Mouse (Mus musculus): ENCODE measurements around the gene Zgpat. TPM values are rescaled to one million over a fixed set of nuclear protein-coding genes. Genes with fewer than 3 reads are reported as not detected.

The Zgpat gene
- total RNA-seq, 4 experiments from 2014 or later = 69.8 to 88.2 (median 76.7) TPM

DNA sequence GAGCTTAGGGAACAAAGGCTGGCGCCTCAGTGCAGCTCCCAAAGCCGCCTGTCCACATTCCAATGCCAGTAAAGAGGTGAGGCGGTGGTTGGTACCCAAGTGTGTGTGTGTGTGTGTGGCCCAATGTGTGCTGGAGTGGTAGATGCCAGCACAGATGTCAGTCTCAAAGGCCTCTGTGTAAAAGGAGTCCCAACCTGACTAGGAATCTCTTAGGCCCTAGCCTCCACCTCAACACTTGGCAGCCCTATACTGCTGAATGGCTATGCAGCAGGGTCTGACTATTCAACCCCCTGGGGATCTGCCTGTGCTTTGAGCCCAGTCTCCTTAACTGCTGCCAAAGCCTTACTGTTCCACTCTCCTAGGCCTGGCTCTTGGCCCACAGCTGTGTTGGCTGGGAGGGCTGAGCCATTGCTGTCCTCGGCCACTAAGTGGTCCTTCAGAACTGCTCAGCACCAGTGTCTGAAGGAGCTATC lies 20.2 kb downstream of the Zgpat start:
- DNase-seq (ENCODE audit: low spot score in 2 of 2) = no peak

DNA sequence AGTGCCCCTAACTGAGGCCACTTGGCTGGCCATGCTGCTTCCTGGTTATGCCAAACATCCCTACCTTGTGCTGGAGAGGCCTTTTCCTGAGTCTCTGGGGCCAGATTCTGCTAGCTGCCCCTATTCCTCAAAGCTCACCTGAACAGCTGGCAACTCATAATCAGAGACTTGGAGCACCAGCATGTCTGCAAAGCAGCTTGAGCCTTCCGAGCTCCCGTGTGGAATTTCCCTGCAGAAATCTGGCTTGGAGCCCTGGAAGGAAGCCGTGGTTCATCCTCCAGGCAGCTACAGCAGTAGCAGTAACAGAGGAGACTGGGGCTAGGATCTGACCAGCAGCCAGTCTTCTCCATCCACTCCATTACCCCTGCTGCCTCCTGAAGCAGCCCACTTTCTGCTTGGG lies 21.2 kb downstream of the Zgpat start:
- DNase-seq (ENCODE audit: low spot score in 2 of 2) = peak; percentile 52 to 66

DNA sequence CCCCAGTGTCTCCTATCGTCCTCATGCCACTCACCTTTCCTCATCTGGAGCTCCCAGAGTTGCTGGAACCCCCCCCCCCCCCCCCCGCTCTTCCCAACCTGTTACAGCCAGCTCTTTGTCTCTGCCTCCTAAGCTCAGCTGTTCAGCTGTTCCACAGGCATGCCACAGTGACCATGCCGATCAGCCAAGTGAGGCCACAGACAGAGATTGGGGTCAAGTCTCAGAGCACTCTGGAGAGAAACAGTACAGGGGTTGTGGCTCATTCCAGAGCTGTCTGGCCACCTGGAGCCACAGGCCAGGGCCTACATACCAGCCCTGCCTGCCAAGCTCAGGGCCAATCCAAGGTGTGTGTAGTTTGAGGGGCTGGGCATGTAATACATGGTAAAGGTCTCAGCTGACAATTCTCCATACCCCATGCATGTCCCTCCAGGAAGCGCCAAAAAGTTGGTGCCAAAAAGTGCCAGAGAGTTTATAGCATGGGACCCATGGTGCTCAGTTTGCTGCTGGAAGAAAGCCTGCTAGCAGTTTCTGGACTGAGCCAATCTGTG lies 22.0 kb downstream of the Zgpat start:
- DNase-seq (ENCODE audit: low spot score in 2 of 2) = no peak

DNA sequence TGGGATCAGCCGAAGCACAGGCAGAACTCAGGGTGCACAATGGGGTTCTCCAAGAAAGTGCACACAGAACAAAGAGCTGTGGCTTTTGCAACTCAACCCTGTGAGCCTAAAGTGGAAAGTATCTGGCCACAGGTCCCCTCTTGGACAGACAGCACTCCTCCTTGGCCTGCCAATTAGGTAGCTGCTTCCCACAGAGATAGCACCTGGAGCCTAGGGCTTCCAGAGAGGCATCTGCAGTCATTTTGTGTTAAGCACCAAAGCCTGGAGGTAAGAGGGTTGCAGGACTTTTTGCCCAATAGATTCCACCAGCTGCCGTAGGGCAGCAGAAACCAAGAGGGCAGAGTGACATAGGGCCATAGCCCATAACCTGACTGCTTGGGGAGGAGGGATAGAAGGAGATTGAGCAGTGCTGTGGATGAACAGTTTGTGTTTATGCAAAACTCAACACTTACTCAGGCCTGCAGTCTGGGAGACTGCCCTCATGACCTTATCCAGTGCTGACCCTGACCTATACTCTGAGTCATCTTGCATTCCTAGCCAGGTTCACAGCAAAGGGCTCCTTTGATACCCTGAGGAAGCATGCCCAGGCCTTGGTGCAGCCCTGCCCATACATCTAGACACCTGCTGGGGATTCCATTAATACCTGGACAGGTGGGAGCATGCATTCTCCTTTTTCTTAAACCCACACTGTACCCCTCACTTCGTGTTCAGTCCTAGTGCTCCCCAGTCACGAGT lies 25.6 kb downstream of the Zgpat start:
- no peak for DNase-seq (ENCODE audit: low spot score in 2 of 2)

DNA sequence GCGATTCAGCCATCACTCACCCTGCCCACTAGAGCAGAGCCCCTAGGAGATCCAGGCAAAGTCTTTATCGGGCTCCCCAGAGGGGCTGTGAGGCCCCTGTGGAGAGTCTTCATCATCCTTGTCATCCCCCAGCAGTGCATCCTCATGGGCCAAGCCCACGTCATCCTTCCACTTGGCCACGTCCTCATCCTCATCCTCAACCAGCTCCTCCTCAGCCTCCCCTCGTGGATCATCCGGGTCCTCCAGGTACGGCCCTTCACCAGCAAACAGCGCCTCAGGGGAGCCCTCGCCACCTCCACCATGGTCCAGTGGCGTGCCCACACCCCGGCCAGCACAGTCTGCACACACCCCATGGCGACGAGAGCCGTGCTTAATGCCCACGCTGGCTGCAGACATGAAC lies 26.3 kb downstream of the Zgpat start:
- DNase-seq (ENCODE audit: low spot score in 2 of 2) = no peak

DNA sequence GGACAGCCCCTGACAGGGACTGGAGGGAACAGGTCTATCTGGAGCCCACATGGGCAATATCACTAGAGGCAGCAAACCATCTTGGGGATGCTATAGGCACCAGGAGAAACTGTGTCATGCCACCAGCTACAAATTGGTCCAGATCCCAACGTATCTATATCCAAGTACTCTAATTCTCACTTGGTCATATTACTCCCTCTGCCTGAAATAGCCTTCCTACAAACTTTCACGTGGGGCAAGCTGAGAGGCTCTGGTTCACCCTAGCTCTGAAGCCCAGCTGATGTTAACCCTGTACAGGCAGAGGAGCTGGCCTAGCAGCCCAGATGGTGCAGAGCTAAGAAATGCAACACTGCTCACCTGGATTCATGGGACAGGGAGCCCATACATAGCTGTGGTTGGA lies 26.8 kb downstream of the Zgpat start:
- DNase-seq (ENCODE audit: low spot score in 2 of 2) = no peak

DNA sequence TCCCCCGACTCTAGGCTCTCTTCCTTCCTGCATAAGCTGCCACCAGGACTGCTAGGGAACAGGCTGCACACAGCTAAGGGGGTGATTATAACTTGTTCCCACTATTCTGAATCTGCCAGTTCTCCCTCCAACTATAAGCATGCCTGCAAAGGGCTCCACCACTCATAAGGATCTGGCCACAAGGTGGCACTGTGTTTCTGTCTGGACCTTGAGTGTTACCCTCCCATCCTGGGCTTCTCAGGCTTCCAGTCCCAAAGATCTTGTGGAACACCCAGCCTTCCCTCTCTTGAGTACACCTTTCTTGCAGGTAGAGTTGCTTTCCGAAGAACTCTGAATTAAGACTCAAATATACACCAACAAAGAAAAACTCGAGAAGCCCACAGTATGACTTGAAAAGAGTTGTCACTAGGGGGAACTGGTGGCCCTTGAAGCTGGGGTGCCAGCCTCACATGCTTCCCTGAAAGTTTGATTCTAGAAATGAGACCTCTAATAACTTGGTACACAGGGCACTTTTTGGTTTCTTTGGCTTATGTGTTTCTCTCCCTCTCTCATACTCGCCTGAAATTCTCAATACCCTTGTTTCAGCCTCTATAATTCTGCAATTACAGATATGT lies 28.0 kb downstream of the Zgpat start:
- peak; percentile 70 to 89 for DNase-seq (ENCODE audit: low spot score in 2 of 2)

DNA sequence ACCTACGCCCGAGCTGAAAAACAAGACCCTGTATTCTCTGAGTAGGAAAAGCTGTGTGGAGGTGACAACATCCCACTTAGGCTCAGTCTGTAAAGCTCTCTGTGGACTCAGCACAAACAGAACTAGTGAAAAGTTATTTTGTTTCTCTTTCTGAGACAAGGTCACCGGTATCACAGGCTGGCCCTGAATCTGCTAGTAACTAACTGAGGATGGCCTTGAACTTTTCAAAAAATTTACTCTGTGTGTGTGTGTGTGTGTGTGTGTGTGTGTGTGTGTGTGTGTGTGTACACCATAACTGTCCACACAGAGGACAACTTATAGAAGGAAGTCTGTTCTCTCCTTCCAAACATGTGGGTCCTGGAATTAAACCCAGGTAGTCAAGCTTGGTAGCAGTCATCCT lies 29.4 kb downstream of the Zgpat start:
- DNase-seq (ENCODE audit: low spot score in 2 of 2) = no peak

DNA sequence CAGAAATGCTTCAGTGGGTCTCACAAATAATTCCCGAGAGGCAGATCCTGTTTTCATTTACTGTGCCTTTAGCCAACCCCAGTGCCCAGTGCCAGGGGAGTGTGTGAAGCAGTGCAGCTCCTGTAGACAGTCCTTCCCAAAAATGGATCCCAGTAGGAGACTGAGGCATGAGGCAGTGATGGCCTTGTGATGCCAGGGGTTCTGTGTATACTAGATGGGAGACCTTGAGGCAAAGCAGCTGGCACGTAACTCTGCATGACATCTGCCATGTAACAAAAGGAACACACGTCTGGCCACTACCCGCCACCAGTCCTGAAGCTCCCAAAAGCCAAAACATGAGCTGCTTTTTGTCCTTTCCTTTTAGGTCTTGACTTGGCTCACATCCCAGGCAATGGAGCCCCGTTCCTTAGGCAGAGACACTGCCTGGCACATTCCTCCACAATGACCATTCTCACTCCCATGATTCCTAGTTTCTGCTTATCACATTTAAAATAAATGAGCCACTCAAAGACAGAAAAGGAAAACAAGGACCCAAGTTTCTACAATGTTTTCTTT lies 32.6 kb downstream of the Zgpat start:
- no peak for DNase-seq (ENCODE audit: low spot score in 2 of 2)

DNA sequence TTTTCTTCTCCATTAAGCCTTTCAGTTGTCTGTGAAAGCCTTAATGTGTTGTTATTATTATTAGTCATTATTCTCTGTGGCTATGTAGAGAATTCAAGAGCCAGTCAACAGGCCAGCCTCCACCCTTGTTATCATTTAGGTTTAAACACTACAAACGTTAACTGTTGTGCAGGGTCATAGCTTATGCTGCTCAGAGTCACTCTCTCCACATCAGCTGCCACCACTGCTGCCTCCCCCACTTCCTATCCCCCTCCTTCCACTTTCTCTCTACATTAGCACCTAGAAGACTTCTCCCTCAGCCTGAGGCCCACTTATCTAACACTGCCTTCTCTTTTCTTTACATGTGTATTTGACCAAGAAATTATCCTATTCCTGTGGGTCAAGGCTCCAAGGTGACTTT lies 36.8 kb downstream of the Zgpat start:
- no peak for DNase-seq (ENCODE audit: low spot score in 2 of 2)

DNA sequence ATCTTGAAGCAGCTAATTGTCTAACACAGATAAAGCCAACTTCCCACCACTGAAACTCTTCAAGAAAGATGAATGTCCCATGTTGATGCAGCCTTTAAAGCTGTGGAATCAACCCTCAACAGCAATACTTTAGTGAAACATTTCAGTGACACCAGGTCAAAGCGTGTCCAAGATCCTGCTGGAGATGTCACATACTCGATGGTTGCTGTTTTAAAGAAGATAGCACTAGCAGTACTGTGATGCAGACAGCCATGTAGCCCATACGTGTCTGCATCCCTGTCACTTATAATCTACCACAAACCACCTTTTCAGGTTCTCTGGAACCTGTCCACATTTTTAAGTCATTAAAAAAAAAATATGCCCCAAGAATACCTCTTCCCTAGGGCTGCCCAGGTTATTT lies 39.0 kb downstream of the Zgpat start:
- DNase-seq (ENCODE audit: low spot score in 2 of 2) = no peak

DNA sequence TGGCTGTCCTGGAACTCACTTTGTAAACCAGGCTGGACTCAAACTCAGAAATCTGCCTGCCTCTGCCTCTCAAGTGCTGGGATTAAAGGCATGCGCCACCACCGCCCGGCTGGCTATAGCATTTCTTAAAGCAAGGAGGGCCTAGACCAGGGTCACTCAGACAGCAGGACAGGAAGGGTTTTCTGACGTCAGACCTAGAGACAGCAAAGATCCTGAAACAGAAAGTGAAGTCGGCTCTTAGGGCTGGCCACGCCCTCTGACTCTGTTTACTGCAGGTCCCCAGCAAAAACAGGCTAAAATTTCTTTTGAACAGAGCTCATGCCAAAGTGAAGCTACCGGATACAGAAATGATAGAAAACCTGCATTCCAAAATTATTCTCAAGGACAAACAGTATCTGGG lies 44.9 kb downstream of the Zgpat start:
- DNase-seq (ENCODE audit: low spot score in 2 of 2) = no peak

DNA sequence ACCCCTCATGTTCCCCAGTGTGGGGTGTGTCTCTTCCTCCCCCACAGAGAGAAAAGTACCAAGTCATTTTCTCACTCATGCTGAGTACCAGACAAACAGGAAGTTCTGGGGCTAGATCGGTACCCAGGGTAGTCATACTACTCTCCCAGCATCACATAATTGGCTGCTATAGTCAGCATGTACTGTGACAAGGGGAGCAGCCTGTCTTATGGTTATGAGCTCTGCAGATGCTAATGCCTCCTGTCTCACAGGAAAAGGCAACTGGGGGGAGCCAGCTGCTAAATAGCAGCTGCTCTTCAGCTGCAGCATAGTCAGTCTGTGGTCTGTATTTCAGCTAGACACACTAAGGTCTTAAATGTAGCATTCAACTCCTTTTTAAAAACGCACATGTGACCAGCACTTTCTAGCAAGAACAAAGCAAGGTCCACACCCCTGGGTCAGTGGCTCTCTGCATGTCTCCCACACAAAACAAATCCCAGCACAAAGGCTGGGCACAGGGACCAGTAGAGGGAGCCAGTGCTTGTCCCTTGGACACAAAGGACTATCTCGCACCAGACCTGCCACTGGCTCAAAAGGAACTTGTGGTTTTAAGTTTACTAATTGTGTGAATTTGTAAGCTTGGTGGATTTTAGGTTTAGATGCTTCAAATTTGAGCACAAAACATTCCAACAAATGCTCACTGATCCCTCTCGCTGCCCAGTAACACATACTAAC lies 46.2 kb downstream of the Zgpat start:
- peak in 1 of 2 experiments; percentile 55 for DNase-seq (ENCODE audit: low spot score in 2 of 2)

DNA sequence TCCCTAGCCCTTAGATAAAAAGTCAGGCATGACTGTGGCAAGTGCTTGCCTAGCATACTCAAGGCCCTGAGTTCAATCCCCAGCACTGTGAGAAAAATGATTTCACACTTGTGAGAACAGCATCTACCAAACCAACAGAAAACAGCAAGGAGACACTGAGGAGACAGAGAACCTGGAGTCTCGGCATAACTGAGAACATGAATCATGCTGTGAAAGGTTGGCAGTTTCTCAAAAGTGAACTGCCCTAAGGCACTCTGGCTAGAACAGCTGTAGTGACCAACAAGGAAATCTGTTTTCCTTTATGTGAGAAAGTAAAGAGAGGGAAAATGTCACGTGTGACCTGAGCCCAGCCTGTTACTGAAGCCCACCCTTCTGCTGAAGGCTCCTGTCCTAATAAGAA lies 48.4 kb downstream of the Zgpat start:
- no peak for DNase-seq (ENCODE audit: low spot score in 2 of 2)

DNA sequence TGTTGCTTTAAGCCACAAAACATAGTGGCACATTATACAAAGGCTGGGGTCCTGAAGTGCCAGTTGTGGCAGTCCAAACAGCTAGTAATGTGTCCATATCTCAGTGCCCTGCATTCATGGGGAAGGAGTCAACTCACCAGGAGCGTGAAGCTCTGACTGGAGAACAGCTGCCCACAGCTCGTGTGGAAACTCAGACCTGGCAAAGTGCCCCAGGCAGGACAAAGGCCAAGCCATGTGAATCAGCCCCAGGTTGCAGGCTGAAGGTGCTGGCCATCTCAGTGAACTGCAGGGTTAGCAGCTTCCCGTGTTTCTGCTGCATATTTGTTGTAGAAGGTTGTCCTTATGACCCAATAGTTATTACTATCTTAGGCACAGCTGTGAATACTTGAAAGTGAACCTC lies 51.2 kb downstream of the Zgpat start:
- DNase-seq (ENCODE audit: low spot score in 2 of 2) = no peak

DNA sequence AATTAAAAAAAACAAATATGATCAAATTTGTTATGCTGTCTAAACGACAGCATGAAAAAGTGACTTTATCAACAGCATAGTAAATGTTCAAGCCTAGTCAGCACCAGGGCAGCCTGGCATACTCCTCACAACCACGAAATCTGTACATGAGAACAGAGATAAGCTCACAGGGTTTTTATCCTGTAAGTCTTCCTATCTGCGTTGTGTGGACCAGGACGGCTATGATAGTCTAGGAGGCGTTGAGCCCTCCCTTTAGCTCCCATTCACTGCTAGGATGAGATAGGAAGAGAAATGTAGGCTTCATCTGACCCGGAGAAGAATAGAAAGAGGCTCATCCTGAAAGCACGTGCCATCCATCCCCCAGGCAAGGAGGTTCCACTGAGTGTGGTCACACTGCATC lies 54.6 kb downstream of the Zgpat start:
- DNase-seq (ENCODE audit: low spot score in 2 of 2) = no peak

DNA sequence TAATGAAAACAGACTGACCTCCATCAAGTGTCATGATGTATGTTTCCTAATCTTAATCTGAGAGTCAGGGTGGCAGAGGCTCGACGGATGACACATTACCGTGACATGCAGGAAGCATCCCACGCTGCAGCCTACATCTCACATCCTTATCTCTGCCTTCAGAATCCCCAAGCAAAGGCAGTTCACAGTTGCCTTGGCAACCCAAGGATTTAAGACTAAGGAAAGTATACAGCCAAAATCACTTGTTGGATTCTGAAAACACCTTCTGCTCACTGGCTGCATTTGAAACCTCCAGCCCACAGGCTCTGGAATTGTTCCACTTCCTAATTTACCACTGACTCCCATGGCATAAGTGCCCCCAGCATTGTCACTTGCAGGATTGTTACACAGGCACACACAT lies 55.7 kb downstream of the Zgpat start:
- DNase-seq (ENCODE audit: low spot score in 2 of 2) = peak; percentile 58 to 60

DNA sequence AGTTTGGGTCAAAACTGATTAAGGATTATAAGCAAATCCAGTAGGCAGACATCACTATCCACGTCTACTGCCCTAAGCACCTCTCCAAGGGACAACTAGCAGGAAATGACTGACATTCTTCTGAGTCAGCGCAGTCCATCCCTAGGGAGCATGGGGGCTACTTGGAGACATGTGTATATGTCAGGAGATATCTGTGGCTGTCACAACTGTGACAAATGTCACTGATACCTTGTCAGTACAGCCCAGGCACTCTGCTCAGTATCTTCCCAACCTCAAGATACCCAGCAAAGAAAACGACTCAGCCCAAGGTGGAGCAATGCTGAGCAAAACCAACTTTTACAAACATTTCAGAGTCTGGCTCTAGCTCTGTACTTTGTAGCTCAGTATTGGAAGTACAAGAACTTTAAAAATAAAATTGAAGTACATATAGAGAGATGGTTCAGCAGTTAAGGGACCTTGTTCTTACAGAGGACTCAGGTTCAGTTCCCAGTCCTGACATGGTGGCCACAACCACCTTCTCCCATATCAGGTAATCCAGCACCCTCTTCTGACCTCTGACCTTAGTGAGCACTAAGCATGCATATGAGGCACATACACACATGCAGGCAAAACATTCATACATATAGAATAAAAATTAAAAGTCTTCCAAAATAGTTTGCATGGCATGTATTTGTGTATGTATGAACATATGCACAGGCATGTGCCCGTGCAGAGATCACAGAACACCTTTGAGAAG lies 56.3 kb downstream of the Zgpat start:
- DNase-seq (ENCODE audit: low spot score in 2 of 2) = no peak

DNA sequence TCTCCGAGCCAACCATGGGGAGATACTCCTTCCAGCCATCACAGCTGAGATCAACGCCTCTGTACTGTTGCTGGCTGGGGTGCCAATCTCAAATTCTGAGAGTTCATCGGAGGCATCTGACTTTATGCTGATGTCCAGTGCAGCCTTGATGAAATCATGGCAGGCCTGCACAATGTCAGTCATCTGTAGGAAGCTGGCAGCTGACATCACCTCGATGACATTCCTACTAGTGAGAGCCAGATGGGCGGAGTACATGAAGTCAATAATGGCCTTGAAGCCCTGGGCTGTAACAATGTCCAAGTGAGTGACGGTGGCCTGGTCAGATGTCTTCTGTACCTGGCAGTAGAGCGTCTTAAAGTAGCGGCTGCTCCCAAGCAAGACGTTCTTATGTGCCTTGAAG lies 59.1 kb downstream of the Zgpat start:
- no peak for DNase-seq (ENCODE audit: low spot score in 2 of 2)

Data from layer of hippocampus, adult 8-10 months (tissue).